Mouse (Mus musculus): ENCODE data around the gene Tspan15.

Tspan15 gene

GRCm38 (mm10) chr10:62225839-62226238, 5.2 kb downstream of the Tspan15 start:
- no peak for DNase-seq

GRCm38 (mm10) chr10:62224231-62224630, 6.8 kb downstream of the Tspan15 start:
- DNase-seq, result no peak

- DNase-seq, result no peak
These were observed 8.3 kb downstream of the Tspan15 start for GRCm38 (mm10) chr10:62222777-62223176.

GRCm38 (mm10) chr10:62221647-62222046, 9.4 kb downstream of the Tspan15 start:
- no peak for DNase-seq

GRCm38 (mm10) chr10:62220732-62221514, 10.1 kb downstream of the Tspan15 start:
- no peak for DNase-seq

GRCm38 (mm10) chr10:62218789-62219172, 12.3 kb downstream of the Tspan15 start:
- DNase-seq, result no peak

GRCm38 (mm10) chr10:62218044-62218788, 12.8 kb downstream of the Tspan15 start:
- no peak for DNase-seq

GRCm38 (mm10) chr10:62217196-62217595, 13.9 kb downstream of the Tspan15 start:
- DNase-seq, result no peak

GRCm38 (mm10) chr10:62216595-62216994, 14.5 kb downstream of the Tspan15 start:
- peak; percentile 87 for DNase-seq

GRCm38 (mm10) chr10:62215633-62216032, 15.4 kb downstream of the Tspan15 start:
- DNase-seq, result no peak

GRCm38 (mm10) chr10:62215169-62215616, 15.9 kb downstream of the Tspan15 start:
- no peak for DNase-seq

- no peak for DNase-seq
These were observed 19.7 kb downstream of the Tspan15 start for GRCm38 (mm10) chr10:62211310-62211709.

GRCm38 (mm10) chr10:62208241-62208896, 22.7 kb downstream of the Tspan15 start:
- DNase-seq, result no peak

GRCm38 (mm10) chr10:62202574-62202973, 28.5 kb downstream of the Tspan15 start:
- no peak for DNase-seq

- DNase-seq, result no peak
These were observed 32.2 kb downstream of the Tspan15 start for GRCm38 (mm10) chr10:62198891-62199290.

GRCm38 (mm10) chr10:62197403-62197802, 33.6 kb downstream of the Tspan15 start:
- DNase-seq, result no peak

- peak; percentile 56 for DNase-seq
These were observed 35.7 kb downstream of the Tspan15 start for GRCm38 (mm10) chr10:62195376-62195775.

- peak; percentile 31 for DNase-seq
These were observed 36.1 kb downstream of the Tspan15 start for GRCm38 (mm10) chr10:62194946-62195345.

GRCm38 (mm10) chr10:62194461-62194860, 36.6 kb downstream of the Tspan15 start:
- peak; percentile 71 for DNase-seq

GRCm38 (mm10) chr10:62194043-62194442, 37.0 kb downstream of the Tspan15 start:
- DNase-seq, result peak; percentile 62

GRCm38 (mm10) chr10:62192701-62193157, 38.3 kb downstream of the Tspan15 start:
- peak; percentile 94 for DNase-seq

- DNase-seq, result peak; percentile 33
These were observed 40.2 kb downstream of the Tspan15 start for GRCm38 (mm10) chr10:62190821-62191220.

GRCm38 (mm10) chr10:62189910-62190309, 41.1 kb downstream of the Tspan15 start:
- peak; percentile 37 for DNase-seq
